Mouse (Mus musculus): ENCODE data around the gene Fth1. TPM values are rescaled to one million over a fixed set of nuclear protein-coding genes. Genes with fewer than 3 reads are reported as not detected.
A peak's percentile ranks its signal among the peaks of the same experiment; 100 is the strongest.

The Fth1 gene
- polyA plus RNA-seq, 1 experiment from 2014 or later, result 2,278 TPM

- 28% methylated on average over 1 of the region's 1 CpGs for WGBS
- Histone ChIP-seq H3K27ac (ENCODE audit: low read length) (no peak overlapping the region), H3K36me3 (ENCODE audit: control insufficient read depth, insufficient read depth, low read length) (no peaks in the 10 kb centered on the region), H3K27me3 (replicated peaks; ENCODE audit: control insufficient read depth, insufficient read depth, low read length) (no peaks in the 10 kb centered on the region), H3K9ac (ENCODE audit: low read depth, low read length) (no peak overlapping the region), H3K4me1 (ENCODE audit: control insufficient read depth, insufficient read depth, low read length) (peaks cover 6% of the 10 kb centered on the region; the same call in 1 of the 2 replicates), H3K4me2 (ENCODE audit: low read depth, low read length) (no peak overlapping the region), H3K9me3 (ENCODE audit: control insufficient read depth, low read length) (no peaks in the 10 kb centered on the region), H3K4me3 (ENCODE audit: low read length) (no peak overlapping the region)
- ATAC-seq, result no peak
These were observed 38.6 kb upstream of the Fth1 start for GRCm38 (mm10) chr19:9941809-9942208.

- 56% methylated on average over 10 of the region's 10 CpGs for WGBS
- peaks cover 6% of the 10 kb centered on the region; the same call in 1 of the 2 replicates for H3K4me1 ChIP-seq (ENCODE audit: control insufficient read depth, insufficient read depth, low read length)
- no peak overlapping the region for H3K9ac ChIP-seq (ENCODE audit: low read depth, low read length)
- no peak overlapping the region for H3K27ac ChIP-seq (ENCODE audit: low read length)
- no peak overlapping the region for H3K4me2 ChIP-seq (ENCODE audit: low read depth, low read length)
- H3K9me3 ChIP-seq (ENCODE audit: control insufficient read depth, low read length), result no peaks in the 10 kb centered on the region
- H3K36me3 ChIP-seq (ENCODE audit: control insufficient read depth, insufficient read depth, low read length), result no peaks in the 10 kb centered on the region
- no peaks in the 10 kb centered on the region for H3K27me3 ChIP-seq (replicated peaks; ENCODE audit: control insufficient read depth, insufficient read depth, low read length)
- no peak overlapping the region for H3K4me3 ChIP-seq (ENCODE audit: low read length)
- ATAC-seq, result peak; percentile 43; the same call in 1 of the 2 replicates
These were observed 37.6 kb upstream of the Fth1 start for GRCm38 (mm10) chr19:9942539-9943533.

GRCm38 (mm10) chr19:9945800-9946564 lies 34.4 kb upstream of the Fth1 start:
- Histone ChIP-seq H3K4me3 (ENCODE audit: low read length) (no peak overlapping the region), H3K36me3 (ENCODE audit: control insufficient read depth, insufficient read depth, low read length) (no peaks in the 10 kb centered on the region), H3K27ac (ENCODE audit: low read length) (no peak overlapping the region), H3K9me3 (ENCODE audit: control insufficient read depth, low read length) (0 out of 2 replicates have a peak, but pooled peaks cover 3% of the 10 kb centered on the region), H3K4me1 (ENCODE audit: control insufficient read depth, insufficient read depth, low read length) (no peaks in the 10 kb centered on the region), H3K4me2 (ENCODE audit: low read depth, low read length) (no peak overlapping the region), H3K27me3 (replicated peaks; ENCODE audit: control insufficient read depth, insufficient read depth, low read length) (no peaks in the 10 kb centered on the region), H3K9ac (ENCODE audit: low read depth, low read length) (no peak overlapping the region)
- no peak for ATAC-seq
- 83% methylated on average over 8 of the region's 8 CpGs for WGBS

GRCm38 (mm10) chr19:9946986-9947385 lies 33.4 kb upstream of the Fth1 start:
- no peak overlapping the region for H3K27ac ChIP-seq (ENCODE audit: low read length)
- H3K27me3 ChIP-seq (replicated peaks; ENCODE audit: control insufficient read depth, insufficient read depth, low read length), result no peaks in the 10 kb centered on the region
- 77% methylated on average over 3 of the region's 3 CpGs for WGBS
- H3K4me3 ChIP-seq (ENCODE audit: low read length), result no peak overlapping the region
- no peaks in the 10 kb centered on the region for H3K36me3 ChIP-seq (ENCODE audit: control insufficient read depth, insufficient read depth, low read length)
- ATAC-seq, result no peak
- no peaks in the 10 kb centered on the region for H3K4me1 ChIP-seq (ENCODE audit: control insufficient read depth, insufficient read depth, low read length)
- H3K9me3 ChIP-seq (ENCODE audit: control insufficient read depth, low read length), result 0 out of 2 replicates have a peak, but pooled peaks cover 3% of the 10 kb centered on the region
- H3K4me2 ChIP-seq (ENCODE audit: low read depth, low read length), result no peak overlapping the region
- no peak overlapping the region for H3K9ac ChIP-seq (ENCODE audit: low read depth, low read length)

- H3K4me1 ChIP-seq (ENCODE audit: control insufficient read depth, insufficient read depth, low read length), result peaks cover 6% of the 10 kb centered on the region
- no peak for ATAC-seq
- H3K36me3 ChIP-seq (ENCODE audit: control insufficient read depth, insufficient read depth, low read length), result no peaks in the 10 kb centered on the region
- H3K9ac ChIP-seq (ENCODE audit: low read depth, low read length), result no peak overlapping the region
- no peak overlapping the region for H3K4me3 ChIP-seq (ENCODE audit: low read length)
- WGBS, result 70% methylated on average over 3 of the region's 3 CpGs
- H3K4me2 ChIP-seq (ENCODE audit: low read depth, low read length), result no peak overlapping the region
- H3K9me3 ChIP-seq (ENCODE audit: control insufficient read depth, low read length), result 0 out of 2 replicates have a peak, but pooled peaks cover 3% of the 10 kb centered on the region
- no peaks in the 10 kb centered on the region for H3K27me3 ChIP-seq (replicated peaks; ENCODE audit: control insufficient read depth, insufficient read depth, low read length)
- no peak overlapping the region for H3K27ac ChIP-seq (ENCODE audit: low read length)
These were observed 28.0 kb upstream of the Fth1 start for GRCm38 (mm10) chr19:9952390-9952789.

- no peak for ATAC-seq
- Histone ChIP-seq H3K27ac (ENCODE audit: low read length) (no peak overlapping the region), H3K4me3 (ENCODE audit: low read length) (no peak overlapping the region), H3K27me3 (replicated peaks; ENCODE audit: control insufficient read depth, insufficient read depth, low read length) (no peaks in the 10 kb centered on the region), H3K4me1 (ENCODE audit: control insufficient read depth, insufficient read depth, low read length) (peaks cover 6% of the 10 kb centered on the region), H3K36me3 (ENCODE audit: control insufficient read depth, insufficient read depth, low read length) (no peaks in the 10 kb centered on the region), H3K9me3 (ENCODE audit: control insufficient read depth, low read length) (0 out of 2 replicates have a peak, but pooled peaks cover 3% of the 10 kb centered on the region), H3K9ac (ENCODE audit: low read depth, low read length) (no peak overlapping the region), H3K4me2 (ENCODE audit: low read depth, low read length) (no peak overlapping the region)
- WGBS, result 78% methylated on average over 3 of the region's 3 CpGs
These were observed 27.5 kb upstream of the Fth1 start for GRCm38 (mm10) chr19:9952912-9953311.

GRCm38 (mm10) chr19:9954055-9954810 lies 26.2 kb upstream of the Fth1 start:
- peak overlapping the region; percentile 95 for H3K27ac ChIP-seq (ENCODE audit: low read length)
- H3K27me3 ChIP-seq (replicated peaks; ENCODE audit: control insufficient read depth, insufficient read depth, low read length), result no peaks in the 10 kb centered on the region
- no peaks in the 10 kb centered on the region for H3K36me3 ChIP-seq (ENCODE audit: control insufficient read depth, insufficient read depth, low read length)
- peak overlapping the region; percentile 64 for H3K9ac ChIP-seq (ENCODE audit: low read depth, low read length)
- H3K9me3 ChIP-seq (ENCODE audit: control insufficient read depth, low read length), result 0 out of 2 replicates have a peak, but pooled peaks cover 3% of the 10 kb centered on the region
- peaks cover 6% of the 10 kb centered on the region for H3K4me1 ChIP-seq (ENCODE audit: control insufficient read depth, insufficient read depth, low read length)
- no peak overlapping the region; the same call in 1 of the 2 replicates for H3K4me3 ChIP-seq (ENCODE audit: low read length)
- peak; percentile 88 for ATAC-seq
- peak overlapping the region; percentile 43 for H3K4me2 ChIP-seq (ENCODE audit: low read depth, low read length)
- WGBS, result 30% methylated on average over 7 of the region's 7 CpGs

GRCm38 (mm10) chr19:9954811-9955202 lies 25.6 kb upstream of the Fth1 start:
- WGBS, result 31% methylated on average over 5 of the region's 5 CpGs
- Histone ChIP-seq H3K4me3 (ENCODE audit: low read length) (no peak overlapping the region; the same call in 1 of the 2 replicates), H3K9ac (ENCODE audit: low read depth, low read length) (peak overlapping the region; percentile 64)

More at GRCm38 (mm10) chr19:9954811-9955202, 25.6 kb upstream of the Fth1 start:
- Histone ChIP-seq H3K4me1 (ENCODE audit: control insufficient read depth, insufficient read depth, low read length) (peaks cover 6% of the 10 kb centered on the region), H3K36me3 (ENCODE audit: control insufficient read depth, insufficient read depth, low read length) (no peaks in the 10 kb centered on the region), H3K27me3 (replicated peaks; ENCODE audit: control insufficient read depth, insufficient read depth, low read length) (no peaks in the 10 kb centered on the region), H3K27ac (ENCODE audit: low read length) (peak overlapping the region; percentile 95), H3K4me2 (ENCODE audit: low read depth, low read length) (peak overlapping the region; percentile 43), H3K9me3 (ENCODE audit: control insufficient read depth, low read length) (0 out of 2 replicates have a peak, but pooled peaks cover 2% of the 10 kb centered on the region)
- ATAC-seq, result peak; percentile 72

Data from intestine, embryonic 16.5 days (tissue).